Mouse (Mus musculus) MEL (cell line): ENCODE results near the gene Adam23. TPM values are rescaled to one million over a fixed set of nuclear protein-coding genes. Genes with fewer than 3 reads are reported as not detected.

Source experiments
- DNase-seq: peaks from one replicate; pipeline ENCODE4 v3.0.0; 2011; ENCODE audit warnings: low read depth, low spot score
- H3K27ac ChIP-seq: 2 replicates; pipeline ENCODE4 v1.5.1; 2012; ENCODE audit warnings: low read depth, mild to moderate bottlenecking, control low read depth, low read length, moderate library complexity; ENCODE audit not compliant: control insufficient read depth
- H3K27me3 ChIP-seq, 2 experiments: fragments of 150-350 bp in 1 of 2; sonication (generic) in 1 of 2; 2 replicates each; pipeline ENCODE4 v1.6.1; 2012; ENCODE audit warnings: low read length in 2 of 2, mild to moderate bottlenecking in 2 of 2, improper control_type of control experiment in 1 of 2, moderate library complexity in 1 of 2; ENCODE audit not compliant: insufficient read depth in 2 of 2, control insufficient read depth in 1 of 2
- H3K36me3 ChIP-seq, 2 experiments: 2 replicates each; pipeline ENCODE4 v1.6.1; 2012 to 2014; ENCODE audit warnings: low read length in 2 of 2, improper control_type of control experiment in 1 of 2, inconsistent platforms in 1 of 2, mild to moderate bottlenecking in 1 of 2; ENCODE audit not compliant: insufficient read depth in 2 of 2, control insufficient read depth in 1 of 2
- H3K4me1 ChIP-seq, 2 experiments: fragments of 150-350 bp in 1 of 2; sonication (generic) in 1 of 2; 2 replicates each; pipeline ENCODE4 v1.6.1; 2012; ENCODE audit warnings: low read length in 2 of 2, improper control_type of control experiment in 1 of 2, mild to moderate bottlenecking in 1 of 2; ENCODE audit not compliant: insufficient read depth in 2 of 2, control insufficient read depth in 1 of 2
- H3K4me3 ChIP-seq, 2 experiments: fragments of 150-350 bp in 1 of 2; sonication (generic) in 1 of 2; 2 replicates each; pipeline ENCODE4 v1.5.1; 2012; ENCODE audit warnings: low read depth in 2 of 2, low read length in 2 of 2, mild to moderate bottlenecking in 2 of 2, moderate library complexity in 2 of 2, control low read depth in 1 of 2, improper control_type of control experiment in 1 of 2; ENCODE audit not compliant: control insufficient read depth in 1 of 2, insufficient read depth in 1 of 2
- H3K79me2 ChIP-seq: 2 replicates; pipeline ENCODE4 v1.6.1; 2012; ENCODE audit warnings: mild to moderate bottlenecking, low read length, moderate library complexity; ENCODE audit not compliant: control insufficient read depth, poor library complexity, insufficient read depth
- H3K9ac ChIP-seq: 2 replicates; pipeline ENCODE4 v1.6.1; 2012; ENCODE audit warnings: low read depth, mild to moderate bottlenecking, control low read depth, low read length, moderate library complexity; ENCODE audit not compliant: control insufficient read depth, poor library complexity, severe bottlenecking
- H3K9me3 ChIP-seq: fragments of 150-350 bp; sonication (generic); replicated peaks from 2 replicates; pipeline ENCODE4 v1.6.1; 2012; ENCODE audit warnings: mild to moderate bottlenecking, low read length, improper control_type of control experiment, moderate library complexity; ENCODE audit not compliant: insufficient read depth
- GATA1 ChIP-seq: IDR thresholded peaks from 2 replicates; pipeline ENCODE4 v1.6.1; 2011; ENCODE audit warnings: low read depth, low read length, improper control_type of control experiment
- USF1 ChIP-seq: IDR thresholded peaks from 2 replicates; pipeline ENCODE4 v1.6.1; 2014; ENCODE audit warnings: low read depth, mild to moderate bottlenecking, inconsistent platforms, low read length, improper control_type of control experiment, moderate library complexity
- ZC3H11A ChIP-seq: IDR thresholded peaks from 2 replicates; pipeline ENCODE4 v1.6.1; 2012; ENCODE audit warnings: low read depth, mild to moderate bottlenecking, inconsistent platforms, low read length, improper control_type of control experiment
- ZNF384 ChIP-seq: IDR thresholded peaks from 2 replicates; pipeline ENCODE4 v1.6.1; 2012; ENCODE audit warnings: low read depth, mild to moderate bottlenecking, inconsistent platforms, low read length, improper control_type of control experiment
- polyA plus RNA-seq, 2 experiments: library from polyadenylated mRNA; stranded (reverse) in 1 of 2; unstranded in 1 of 2; fragments of >175 nt in 1 of 2; fragments of >200 nt in 1 of 2; gene quantifications; 2 replicates each; pipeline versions ENCODE4 v1.2.1 to v1.2.4; 2012; ENCODE audit warnings: low replicate concordance in 2 of 2, low read depth in 1 of 2; ENCODE audit not compliant: insufficient read length in 2 of 2, insufficient read depth in 1 of 2, missing spikeins in 1 of 2
- total RNA-seq: library from RNA; depleted of rRNA; stranded (reverse); fragments of 300-350 nt; gene quantifications from 2 replicates; pipeline ENCODE4 v1.2.3, GENCODE M21; 2012; rRNA removed

Gene Adam23
- total and polyA plus RNA-seq, 3 experiments = not detected

DNA sequence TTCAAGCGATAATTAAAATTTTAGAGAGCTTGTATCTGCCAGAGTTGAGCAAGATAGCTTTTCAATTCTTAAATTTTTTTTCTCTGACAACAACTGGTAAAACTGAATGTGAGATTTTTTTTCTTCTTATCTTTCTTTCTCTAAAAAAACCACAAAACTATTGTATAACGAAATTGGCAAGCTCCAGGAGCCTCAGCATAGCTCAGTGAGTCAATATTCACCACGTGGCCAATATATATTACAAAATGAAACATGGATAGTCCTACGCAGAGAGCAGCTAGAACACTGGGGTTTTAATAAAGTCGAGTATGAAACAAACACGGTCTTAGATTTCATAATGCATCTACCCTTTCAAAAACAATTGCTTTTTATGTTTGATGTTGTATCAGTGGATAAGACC, 194.2 kb downstream of the Adam23 start:
- DNase-seq = peak; percentile 8
- no peak overlapping the region for H3K9ac ChIP-seq
- TF ChIP-seq GATA1 (no peak), USF1 (peak; percentile 63; the same call in 1 of the 2 replicates), ZNF384 (0 out of 2 replicates have a peak, but pooled peaks have one; percentile 44), ZC3H11A (no peak)
- H3K9me3 ChIP-seq = no peaks in the 10 kb centered on the region
- no peaks in the 10 kb centered on the region for H3K27me3 ChIP-seq
- no peak overlapping the region for H3K4me3 ChIP-seq
- no peaks in the 10 kb centered on the region for H3K36me3 ChIP-seq
- H3K27ac ChIP-seq = no peak overlapping the region
- H3K4me1 ChIP-seq = no peaks in the 10 kb centered on the region
- no peaks in the 10 kb centered on the region for H3K79me2 ChIP-seq

Other genes with a start within 250 kb of the Adam23 start
- not detected in 2 replicates for gene Gpr1, start 231.3 kb upstream of the Adam23 start, total RNA-seq
- gene Gpr1, start 231.3 kb upstream of the Adam23 start, polyA plus RNA-seq = under 1 TPM in 1 of 2 experiments, not detected in 1; 0.04 TPM
- gene Zdbf2, start 172.6 kb upstream of the Adam23 start, total RNA-seq = not detected in 2 replicates
- gene Zdbf2, start 172.6 kb upstream of the Adam23 start, polyA plus RNA-seq = not detected
- not detected in 2 replicates for gene Gm39653, start 170.1 kb downstream of the Adam23 start, total RNA-seq
- gene Gm39653, start 170.1 kb downstream of the Adam23 start, polyA plus RNA-seq = not detected
- not detected in 2 replicates for gene Dytn, start 241.0 kb downstream of the Adam23 start, total RNA-seq
- gene Dytn, start 241.0 kb downstream of the Adam23 start, polyA plus RNA-seq = not detected